Mouse (Mus musculus): ENCODE measurements around the gene Sfmbt1.
"Not testable (repeated sequence)": the region's sequence is repeated elsewhere in the genome, so short reads cannot be mapped to it uniquely, and the experiment has no call there.

Sfmbt1 gene

GRCm38 (mm10) chr14:30716953-30717285 lies 2.3 kb downstream of the Sfmbt1 start:
- DNase-seq (ENCODE audit: low spot score in 2 of 2), result no peak

- DNase-seq (ENCODE audit: low spot score in 2 of 2), result not testable (repeated sequence)
These were observed 4.0 kb downstream of the Sfmbt1 start for GRCm38 (mm10) chr14:30718696-30719095.

GRCm38 (mm10) chr14:30719514-30719913 lies 4.9 kb downstream of the Sfmbt1 start:
- no peak for DNase-seq (ENCODE audit: low spot score in 2 of 2)

GRCm38 (mm10) chr14:30721850-30722249 lies 7.2 kb downstream of the Sfmbt1 start:
- DNase-seq (ENCODE audit: low spot score in 2 of 2), result no peak

- no peak for DNase-seq (ENCODE audit: low spot score in 2 of 2)
These were observed 7.8 kb downstream of the Sfmbt1 start for GRCm38 (mm10) chr14:30722406-30722805.

- no peak for DNase-seq (ENCODE audit: low spot score in 2 of 2)
These were observed 17.2 kb downstream of the Sfmbt1 start for GRCm38 (mm10) chr14:30731896-30732295.

GRCm38 (mm10) chr14:30734665-30735064 lies 20.0 kb downstream of the Sfmbt1 start:
- DNase-seq (ENCODE audit: low spot score in 2 of 2), result no peak

GRCm38 (mm10) chr14:30735810-30736209 lies 21.2 kb downstream of the Sfmbt1 start:
- no peak for DNase-seq (ENCODE audit: low spot score in 2 of 2)

GRCm38 (mm10) chr14:30736413-30736812 lies 21.8 kb downstream of the Sfmbt1 start:
- DNase-seq (ENCODE audit: low spot score in 2 of 2), result no peak

GRCm38 (mm10) chr14:30743891-30744290 lies 29.2 kb downstream of the Sfmbt1 start:
- DNase-seq (ENCODE audit: low spot score in 2 of 2), result no peak

GRCm38 (mm10) chr14:30746160-30746559 lies 31.5 kb downstream of the Sfmbt1 start:
- no peak for DNase-seq (ENCODE audit: low spot score in 2 of 2)

GRCm38 (mm10) chr14:30757239-30757638 lies 42.6 kb downstream of the Sfmbt1 start:
- DNase-seq (ENCODE audit: low spot score in 2 of 2), result no peak

GRCm38 (mm10) chr14:30761211-30761610 lies 46.6 kb downstream of the Sfmbt1 start:
- DNase-seq (ENCODE audit: low spot score in 2 of 2), result no peak

GRCm38 (mm10) chr14:30762131-30762903 lies 47.7 kb downstream of the Sfmbt1 start:
- DNase-seq (ENCODE audit: low spot score in 2 of 2), result no peak

GRCm38 (mm10) chr14:30762904-30763568 lies 48.4 kb downstream of the Sfmbt1 start:
- no peak for DNase-seq (ENCODE audit: low spot score in 2 of 2)

- no peak for DNase-seq (ENCODE audit: low spot score in 2 of 2)
These were observed 70.0 kb downstream of the Sfmbt1 start for GRCm38 (mm10) chr14:30784614-30785013.

- DNase-seq (ENCODE audit: low spot score in 2 of 2), result peak in 1 of 2 experiments; percentile 17
These were observed 74.8 kb downstream of the Sfmbt1 start for GRCm38 (mm10) chr14:30789471-30789870.

- no peak for DNase-seq (ENCODE audit: low spot score in 2 of 2)
These were observed 78.2 kb downstream of the Sfmbt1 start for GRCm38 (mm10) chr14:30792871-30793270.

- DNase-seq (ENCODE audit: low spot score in 2 of 2), result no peak
These were observed 87.1 kb downstream of the Sfmbt1 start for GRCm38 (mm10) chr14:30801756-30802155.

GRCm38 (mm10) chr14:30821136-30821535 lies 106.5 kb downstream of the Sfmbt1 start:
- no peak for DNase-seq (ENCODE audit: low spot score in 2 of 2)

GRCm38 (mm10) chr14:30824456-30824995 lies 109.9 kb downstream of the Sfmbt1 start:
- no peak for DNase-seq (ENCODE audit: low spot score in 2 of 2)

- no peak for DNase-seq (ENCODE audit: low spot score in 2 of 2)
These were observed 110.4 kb downstream of the Sfmbt1 start for GRCm38 (mm10) chr14:30825021-30825475.

Measured in frontal cortex, postnatal 25 days (tissue).